Mouse (Mus musculus) testis, adult 2 months (tissue): Measurements from ENCODE around the gene Pik3r1.

Source experiments
- CTCF ChIP-seq: fragments of 200-500 bp; IDR thresholded peaks from 2 replicates; pipeline ENCODE4 v1.5.1; 2012; ENCODE audit warnings: low read depth, mild to moderate bottlenecking, inconsistent platforms, low read length, moderate library complexity; ENCODE audit not compliant: control insufficient read depth, insufficient read depth, insufficient replicate concordance
- POLR2A ChIP-seq: fragments of 200-500 bp; IDR thresholded peaks from 2 replicates; pipeline ENCODE4 v1.6.1; 2012; ENCODE audit warnings: low read depth, mild to moderate bottlenecking, inconsistent platforms, low read length, moderate library complexity; ENCODE audit not compliant: control insufficient read depth

- TF ChIP-seq POLR2A: no peak
- TF ChIP-seq CTCF: no peak
Measured at GRCm38 (mm10) chr13:101709788-101710187, 58.2 kb downstream of the Pik3r1 start.
